Mouse (Mus musculus) CH12.LX (cell line): ENCODE measurements at regions not wholly inside any gene's neighbourhood (a gene's known extent, or its start where the extent isn't known, plus 50 kb on each side); places are given as distances from the start of the nearest gene placed in this dataset.
A peak's percentile ranks its signal among the peaks of the same experiment; 100 is the strongest.

Experiments
- DNase-seq: peaks from one replicate; pipeline ENCODE4 v3.0.0-alpha.2; 2013; ENCODE audit errors: extremely low read depth
- H3K27ac ChIP-seq: 2 replicates; pipeline ENCODE4 v1.5.1; 2012; ENCODE audit warnings: low read depth, mild to moderate bottlenecking, control low read depth, moderate library complexity; ENCODE audit not compliant: insufficient read depth
- H3K27me3 ChIP-seq: replicated peaks from 2 replicates; pipeline ENCODE3; 2012; ENCODE audit warnings: inconsistent platforms
- H3K36me3 ChIP-seq, 2 experiments: replicated peaks in 1 of 2; 2 replicates each; pipeline versions ENCODE3 to v1.6.1; 2012; ENCODE audit warnings: inconsistent platforms in 1 of 2, low read length in 1 of 2, mild to moderate bottlenecking in 1 of 2, mixed read lengths in 1 of 2, moderate library complexity in 1 of 2; ENCODE audit not compliant: control insufficient read depth in 1 of 2, insufficient read depth in 1 of 2
- H3K4me1 ChIP-seq, 2 experiments: 2 replicates each; pipeline ENCODE4 v1.6.1; 2012; ENCODE audit warnings: inconsistent platforms in 1 of 2, moderate library complexity in 1 of 2; ENCODE audit not compliant: insufficient read depth in 2 of 2, control insufficient read depth in 1 of 2
- H3K4me2 ChIP-seq: 2 replicates; pipeline ENCODE4 v1.6.1; 2012; ENCODE audit warnings: low read depth, mild to moderate bottlenecking, control low read depth; ENCODE audit not compliant: poor library complexity, insufficient read depth, severe bottlenecking
- H3K4me3 ChIP-seq, 3 experiments: fragments of 150-350 bp in 1 of 3; sonication (generic) in 1 of 3; replicated peaks in 1 of 3; 2 replicates each; pipeline versions ENCODE3 to v1.5.1; 2011 to 2012; ENCODE audit warnings: low read depth in 2 of 3, low read length in 2 of 3, mild to moderate bottlenecking in 2 of 3, moderate library complexity in 2 of 3, control low read depth in 1 of 3, improper control_type of control experiment in 1 of 3, inconsistent platforms in 1 of 3, mixed read lengths in 1 of 3; ENCODE audit not compliant: poor library complexity in 1 of 3
- H3K79me2 ChIP-seq: replicated peaks from 2 replicates; pipeline ENCODE4 v1.6.1; 2012; ENCODE audit warnings: mild to moderate bottlenecking, moderate library complexity; ENCODE audit not compliant: control insufficient read depth, poor library complexity, insufficient read depth, severe bottlenecking; ENCODE audit errors: extremely low read depth
- H3K9ac ChIP-seq: 2 replicates; pipeline ENCODE4 v1.6.1; 2012; ENCODE audit warnings: low read depth, mild to moderate bottlenecking, control low read depth, moderate library complexity; ENCODE audit not compliant: insufficient read depth
- H3K9me3 ChIP-seq: replicated peaks from 2 replicates; pipeline ENCODE3; 2012; ENCODE audit warnings: low read length, inconsistent platforms, mixed read lengths
- CTCF ChIP-seq, 2 experiments: IDR thresholded peaks in 1 of 2; conservative IDR thresholded peaks in 1 of 2; 2 replicates each; pipeline ENCODE4 v1.5.1; 2011 to 2012; ENCODE audit warnings: low read depth in 2 of 2, low read length in 2 of 2, improper control_type of control experiment in 1 of 2, inconsistent platforms in 1 of 2, mild to moderate bottlenecking in 1 of 2, moderate library complexity in 1 of 2
- E2F4 ChIP-seq: IDR thresholded peaks from 2 replicates; pipeline ENCODE4 v1.6.1; 2011; ENCODE audit warnings: low read depth, low read length, improper control_type of control experiment; ENCODE audit not compliant: insufficient replicate concordance
- ELF1 ChIP-seq: IDR thresholded peaks from 2 replicates; pipeline ENCODE4 v1.6.1; 2014; ENCODE audit warnings: low read depth, mild to moderate bottlenecking, inconsistent platforms, low read length, improper control_type of control experiment
- EP300 ChIP-seq: IDR thresholded peaks from 2 replicates; pipeline ENCODE4 v1.6.1; 2011; ENCODE audit warnings: low read length, improper control_type of control experiment
- GABPA ChIP-seq: IDR thresholded peaks from 2 replicates; pipeline ENCODE4 v1.6.1; 2012; ENCODE audit warnings: low read depth, low read length, improper control_type of control experiment, inconsistent platforms; ENCODE audit not compliant: insufficient replicate concordance
- HCFC1 ChIP-seq: IDR thresholded peaks from 2 replicates; pipeline ENCODE4 v1.6.1; 2012; ENCODE audit warnings: low read depth, mild to moderate bottlenecking, inconsistent platforms, low read length, improper control_type of control experiment
- IRF4 ChIP-seq: IDR thresholded peaks from 2 replicates; pipeline ENCODE4 v1.6.1; 2014; ENCODE audit warnings: low read depth, mild to moderate bottlenecking, inconsistent platforms, low read length, improper control_type of control experiment
- JUN ChIP-seq: IDR thresholded peaks from 2 replicates; pipeline ENCODE4 v1.6.1; 2011; ENCODE audit warnings: low read depth, mild to moderate bottlenecking, low read length, improper control_type of control experiment, moderate library complexity; ENCODE audit not compliant: insufficient read depth
- JUND ChIP-seq: conservative IDR thresholded peaks from 2 replicates; pipeline ENCODE4 v1.6.1; 2011; ENCODE audit warnings: low read depth, low read length, improper control_type of control experiment
- MAFK ChIP-seq: IDR thresholded peaks from 2 replicates; pipeline ENCODE4 v1.6.1; 2011; ENCODE audit warnings: low read length, improper control_type of control experiment; ENCODE audit not compliant: insufficient replicate concordance
- MAZ ChIP-seq: IDR thresholded peaks from 2 replicates; pipeline ENCODE4 v1.6.1; 2012; ENCODE audit warnings: low read depth, mild to moderate bottlenecking, inconsistent platforms, low read length, improper control_type of control experiment, moderate library complexity
- MEF2A ChIP-seq: IDR thresholded peaks from 2 replicates; pipeline ENCODE4 v1.6.1; 2014; ENCODE audit warnings: low read depth, mild to moderate bottlenecking, inconsistent platforms, low read length, improper control_type of control experiment, borderline replicate concordance
- MXI1 ChIP-seq: IDR thresholded peaks from 2 replicates; pipeline ENCODE4 v1.6.1; 2011; ENCODE audit warnings: mild to moderate bottlenecking, low read depth, low read length, improper control_type of control experiment
- MYC ChIP-seq: IDR thresholded peaks from 2 replicates; pipeline ENCODE4 v1.6.1; 2011; ENCODE audit warnings: low read depth, mild to moderate bottlenecking, improper control_type of control experiment, low read length
- PAX5 ChIP-seq: IDR thresholded peaks from 2 replicates; pipeline ENCODE4 v1.6.1; 2012; ENCODE audit warnings: low read length, inconsistent platforms, mixed read lengths
- RAD21 ChIP-seq: IDR thresholded peaks from 2 replicates; pipeline ENCODE4 v1.6.1; 2011; ENCODE audit warnings: low read depth, mild to moderate bottlenecking, low read length, improper control_type of control experiment, moderate library complexity
- SMC3 ChIP-seq: IDR thresholded peaks from 2 replicates; pipeline ENCODE4 v1.6.1; 2011; ENCODE audit warnings: low read depth, low read length, improper control_type of control experiment
- ZKSCAN1 ChIP-seq: IDR thresholded peaks from 2 replicates; pipeline ENCODE4 v1.6.1; 2012; ENCODE audit warnings: low read depth, inconsistent platforms, low read length, improper control_type of control experiment, borderline replicate concordance
- ZMIZ1 ChIP-seq: IDR thresholded peaks from 2 replicates; pipeline ENCODE4 v1.6.1; 2012; ENCODE audit warnings: low read depth, mild to moderate bottlenecking, inconsistent platforms, low read length, improper control_type of control experiment
- dilution Hi-C: fragments of 300-500 bp; cut with MboI; formaldehyde crosslinking; loops from 2 replicates; pipeline ENCODE4 v1.14.3; 2020; ENCODE audit warnings: low sequenced_read_pairs; ENCODE audit not compliant: extremely low pct_unique_long_range_greater_than_20kb, extremely low pct_ligation_motif_present
- in situ Hi-C: fragments of 300-500 bp; cut with MboI; formaldehyde crosslinking; loops from 3 replicates; pipeline ENCODE4 v1.14.3; 2019; ENCODE audit warnings: low sequenced_read_pairs, low pct_ligation_motif_present, low pct_unique_long_range_greater_than_20kb, mixed read lengths

DNA sequence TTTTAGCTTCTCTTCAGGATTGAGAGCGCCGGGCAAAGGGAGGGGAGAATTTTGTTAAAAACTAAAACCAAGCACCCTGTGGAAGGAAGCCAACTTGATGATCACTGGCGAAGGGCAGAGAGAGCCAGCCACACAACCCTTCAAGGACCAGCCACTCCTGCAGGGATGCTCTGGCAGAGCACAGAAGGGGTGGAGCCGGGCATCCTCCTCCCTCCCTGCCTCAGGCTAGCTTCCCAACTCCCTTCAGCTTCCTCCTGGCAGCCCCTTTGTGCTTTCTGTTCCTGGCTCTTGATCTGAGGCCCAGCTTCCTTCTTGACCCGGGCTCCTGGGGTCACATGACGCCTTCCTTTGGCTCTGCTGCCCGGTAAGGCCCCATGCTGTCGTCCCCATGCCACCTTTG, 591.8 kb upstream of the Gm10131 start:
- H3K27me3 ChIP-seq: no peaks in the 10 kb centered on the region

GRCm38 (mm10) chr8:34702806-34703205, 591.3 kb upstream of the Gm10131 start:
- Histone ChIP-seq H3K27me3 (no peaks in the 10 kb centered on the region), H3K4me3 (no peak overlapping the region), H3K27ac (no peak overlapping the region), H3K79me2 (no peaks in the 10 kb centered on the region), H3K4me2 (no peak overlapping the region), H3K4me1 (peaks cover 0 to 2% of the 10 kb centered on the region in 2 experiments; a peak in 1 of 4 replicates), H3K36me3 (no peaks in the 10 kb centered on the region), H3K9me3 (no peaks in the 10 kb centered on the region), H3K9ac (no peak overlapping the region)
- no peak for TF ChIP-seq MEF2A
- peak; percentile 6 for TF ChIP-seq RAD21
- TF ChIP-seq CTCF (conservative IDR thresholded peaks at IDR 0.05 in 1 of 2, IDR thresholded peaks at IDR 0.05 in 1 of 2; ENCODE audit: low read depth in 2 of 2, low read length in 2 of 2): 0 out of 4 replicates have a peak, but pooled peaks of 1 of the 2 experiments have one; percentile 7
- TF ChIP-seq MXI1: no peak
- no peak for TF ChIP-seq PAX5
- peak; percentile 53 for DNase-seq
- dilution Hi-C loops (no loop called here), in situ Hi-C loops (no loop called here)

More for the DNA sequence above, 591.8 kb upstream of the Gm10131 start:
- H3K27ac ChIP-seq: no peak overlapping the region
- no peak overlapping the region for H3K4me3 ChIP-seq
- no peaks in the 10 kb centered on the region for H3K9me3 ChIP-seq
- dilution Hi-C loops: no loop called here
- no peaks in the 10 kb centered on the region for H3K36me3 ChIP-seq
- H3K4me2 ChIP-seq: no peak overlapping the region
- DNase-seq: no peak
- no peak for TF ChIP-seq E2F4
- no peak for TF ChIP-seq ELF1
- no peak for TF ChIP-seq JUN
- TF ChIP-seq MYC: no peak
- TF ChIP-seq EP300: no peak
- no peak for TF ChIP-seq IRF4
- TF ChIP-seq GABPA: no peak
- no peak for TF ChIP-seq ZMIZ1
- no peak for TF ChIP-seq MEF2A
- TF ChIP-seq JUND: no peak
- no peak for TF ChIP-seq MAFK
- no peak for TF ChIP-seq SMC3
- TF ChIP-seq MAZ: no peak
- no peak for TF ChIP-seq RAD21
- no peak for TF ChIP-seq HCFC1
- no peak for TF ChIP-seq ZKSCAN1
- TF ChIP-seq, all 38 proteins: peak for 0
- Histone ChIP-seq H3K9ac (no peak overlapping the region), H3K79me2 (no peaks in the 10 kb centered on the region), H3K4me1 (peaks cover 0 to 2% of the 10 kb centered on the region in 2 experiments; a peak in 1 of 4 replicates)
- in situ Hi-C loops: no loop called here
